Mouse (Mus musculus) frontal cortex, adult (tissue): ENCODE data around the gene Gm49380.

Experiments used
- ATAC-seq: cut with Nextera tagmentation; 2 replicates; pipeline ENCODE4 v1.9.2; 2017; ENCODE audit warnings: mild to moderate bottlenecking, moderate library complexity, mixed read lengths; ENCODE audit not compliant: low TSS enrichment

Gm49380 gene

GRCm38 (mm10) chr9:44093612-44094503, 19.4 kb downstream of the Gm49380 start:
- peak; percentile 47 for ATAC-seq

DNA sequence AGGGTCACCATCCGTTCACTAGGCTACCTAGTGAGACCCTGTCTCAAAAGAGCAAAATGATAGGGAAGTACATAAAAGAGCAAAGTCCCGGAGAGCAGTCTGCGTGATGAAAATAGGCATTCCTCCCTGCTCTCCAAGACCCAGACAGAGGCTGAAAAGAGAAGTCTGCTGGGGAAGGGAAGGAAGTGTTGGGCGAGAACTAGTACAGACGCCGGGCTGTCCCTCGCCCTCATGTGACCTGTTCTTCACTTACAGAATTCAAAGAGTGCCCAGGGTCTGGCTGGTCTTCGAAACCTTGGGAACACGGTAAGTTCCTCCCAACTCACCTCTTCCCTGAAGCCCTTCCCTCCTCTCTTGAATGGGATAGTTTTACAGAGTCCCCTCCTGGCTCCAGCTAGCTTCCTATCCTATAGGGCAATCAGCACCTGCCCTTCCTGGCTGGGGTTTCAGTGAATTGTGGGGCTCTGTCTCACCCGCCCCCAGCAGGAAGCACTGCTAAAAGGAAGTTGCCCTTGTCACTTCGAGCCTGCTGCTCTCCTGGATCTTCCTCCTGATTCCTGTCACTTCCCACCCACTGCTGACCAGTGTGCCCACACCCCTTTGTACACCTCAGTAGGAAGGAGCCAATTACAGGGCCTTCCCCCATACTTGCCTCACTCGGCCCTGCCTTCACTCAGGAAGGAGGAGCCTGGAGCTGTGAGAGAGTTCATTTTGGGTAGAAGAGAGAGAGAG, 24.3 kb downstream of the Gm49380 start:
- ATAC-seq, result no peak

DNA sequence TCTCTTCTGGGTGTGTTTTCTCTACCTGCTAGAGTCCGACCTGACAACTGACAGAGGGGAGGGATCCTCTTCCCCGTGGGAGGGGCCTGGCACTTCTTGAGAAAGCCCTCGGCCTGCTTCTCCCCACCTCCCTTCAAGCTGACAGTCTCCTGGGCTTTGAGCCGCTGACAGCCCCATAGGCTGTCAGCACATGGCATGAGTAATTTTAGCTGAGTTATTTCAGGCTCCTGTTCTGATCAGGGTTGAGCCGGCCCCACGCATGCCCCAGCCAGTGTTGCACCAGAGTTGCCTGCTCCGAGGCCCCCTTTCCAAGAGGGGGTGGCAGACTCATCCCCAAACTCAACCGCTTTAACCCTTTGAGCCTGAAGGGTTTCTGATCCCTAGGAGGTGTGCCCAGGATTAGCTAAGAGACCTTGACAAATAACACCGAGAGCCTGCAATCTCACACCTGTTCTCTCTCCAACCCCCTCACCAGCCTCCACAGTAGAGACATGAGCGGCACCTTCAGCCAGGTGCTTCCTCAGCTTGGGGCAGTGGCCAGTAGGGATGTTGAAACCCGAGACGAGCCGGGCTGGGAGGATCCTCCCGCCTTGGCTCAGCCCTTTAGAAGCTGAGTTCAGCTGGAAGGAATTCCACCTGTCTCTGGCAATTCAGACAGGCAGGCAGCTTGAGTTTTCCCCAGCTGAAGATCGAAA, 25.4 kb downstream of the Gm49380 start:
- ATAC-seq, result peak; percentile 36

DNA sequence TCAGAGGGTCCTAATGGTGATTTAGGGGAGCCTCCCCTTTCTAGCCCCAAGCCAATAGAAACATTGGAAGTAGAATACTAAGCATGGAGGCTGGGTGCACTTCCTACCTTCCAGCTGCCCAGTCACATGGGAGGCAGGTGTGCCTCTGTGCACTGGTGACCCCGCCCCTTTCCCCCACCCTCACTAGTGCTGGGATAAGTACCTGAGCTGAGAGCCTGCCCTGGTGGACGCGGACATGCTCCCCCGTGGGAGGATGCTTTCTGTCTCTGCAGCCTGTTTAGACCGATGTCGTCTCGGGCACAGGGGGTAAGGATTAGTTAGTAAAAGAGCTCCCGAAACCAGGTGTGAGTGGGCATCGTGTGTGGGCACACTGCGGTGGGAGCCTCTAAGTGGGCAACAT, 26.3 kb downstream of the Gm49380 start:
- ATAC-seq, result no peak

DNA sequence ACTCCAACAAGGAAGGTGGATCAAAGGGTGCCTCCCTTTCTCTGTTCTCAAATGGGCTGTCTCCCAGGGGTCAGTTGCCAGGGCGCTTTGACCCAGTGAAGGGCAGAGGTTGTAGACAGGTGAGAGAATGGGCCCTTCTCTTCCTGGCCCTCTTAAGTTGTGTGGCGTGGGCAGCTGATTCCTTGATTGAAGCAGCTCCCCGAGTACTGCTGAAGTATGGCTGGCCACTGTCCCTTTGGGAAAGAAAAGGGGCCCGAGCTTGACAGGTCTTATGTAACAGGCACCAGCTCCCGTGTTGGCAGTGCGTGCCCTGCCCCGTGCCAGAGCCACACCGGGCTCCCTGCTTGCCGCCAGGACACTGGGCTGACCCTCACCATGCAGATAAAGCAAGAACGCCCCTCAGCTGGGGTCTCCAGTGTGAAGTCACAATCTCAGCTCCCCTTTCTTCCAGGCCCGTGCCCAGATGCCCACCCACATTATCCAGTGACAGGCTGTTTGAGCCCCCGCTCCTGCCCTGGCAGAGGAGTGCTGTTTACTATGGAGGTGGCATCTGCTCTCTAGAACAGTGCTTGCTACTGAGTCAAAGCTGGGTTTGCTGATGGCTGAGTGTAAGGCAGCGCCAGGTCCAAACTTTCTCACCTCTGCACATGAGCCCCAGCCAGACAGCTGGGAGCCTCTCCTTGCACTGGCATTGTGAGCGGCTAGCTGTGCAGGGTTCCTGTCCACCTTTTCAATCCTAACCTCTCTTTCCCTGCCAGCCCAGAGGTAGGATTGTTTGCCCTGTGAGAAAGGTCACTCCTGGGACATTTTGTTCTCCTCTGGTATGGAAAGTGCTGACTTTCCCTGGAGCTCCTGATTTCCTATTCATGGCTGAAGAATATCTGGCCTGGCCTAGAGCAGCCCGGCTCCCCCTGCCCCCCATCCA, 27.3 kb downstream of the Gm49380 start:
- ATAC-seq, result peak; percentile 6; the same call in 1 of the 2 replicates

DNA sequence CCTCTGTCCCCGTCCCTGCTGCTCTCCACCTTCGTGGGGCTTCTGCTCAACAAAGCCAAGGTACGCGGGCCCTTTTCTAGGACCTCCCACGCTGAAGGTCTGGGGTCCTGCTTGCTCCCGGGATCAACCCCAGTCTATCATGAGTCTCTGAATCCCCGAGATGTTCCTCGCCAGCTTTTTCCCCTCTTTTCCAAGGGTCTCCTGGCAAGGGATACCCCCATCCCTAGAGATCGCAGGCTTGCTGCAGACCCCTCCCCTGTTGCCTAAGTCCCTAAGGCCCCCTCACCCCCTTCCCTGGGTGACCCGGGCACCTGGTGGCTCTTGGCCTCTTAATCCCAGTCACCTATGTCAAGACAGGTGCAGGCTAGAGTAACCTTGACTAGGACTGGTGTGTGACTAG, 28.0 kb downstream of the Gm49380 start:
- no peak for ATAC-seq

- ATAC-seq, result peak; percentile 10; the same call in 1 of the 2 replicates
These were observed 28.6 kb downstream of the Gm49380 start for GRCm38 (mm10) chr9:44084659-44085229.

- no peak for ATAC-seq
These were observed 29.1 kb downstream of the Gm49380 start for GRCm38 (mm10) chr9:44084236-44084635.

- ATAC-seq, result peak; percentile 18
These were observed 29.7 kb downstream of the Gm49380 start for GRCm38 (mm10) chr9:44083392-44084121.

DNA sequence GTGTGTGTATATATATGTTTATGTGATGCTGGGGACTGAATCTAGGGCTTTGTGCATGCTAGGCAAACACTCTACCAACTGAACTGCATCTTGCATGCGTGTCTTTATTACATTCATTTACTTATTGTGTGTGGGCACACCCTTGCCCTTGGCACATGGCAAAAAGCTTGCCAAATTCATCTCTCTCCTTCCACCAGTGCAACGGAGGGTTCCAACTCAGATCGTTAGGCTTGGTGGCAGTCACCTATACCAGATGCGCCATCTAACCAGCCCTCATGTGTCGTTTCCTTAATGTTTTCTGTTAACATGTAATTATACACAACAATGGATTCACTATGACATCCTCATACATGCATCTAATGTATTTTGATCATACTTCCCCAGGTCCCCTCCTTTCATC, 31.0 kb downstream of the Gm49380 start:
- ATAC-seq, result no peak

DNA sequence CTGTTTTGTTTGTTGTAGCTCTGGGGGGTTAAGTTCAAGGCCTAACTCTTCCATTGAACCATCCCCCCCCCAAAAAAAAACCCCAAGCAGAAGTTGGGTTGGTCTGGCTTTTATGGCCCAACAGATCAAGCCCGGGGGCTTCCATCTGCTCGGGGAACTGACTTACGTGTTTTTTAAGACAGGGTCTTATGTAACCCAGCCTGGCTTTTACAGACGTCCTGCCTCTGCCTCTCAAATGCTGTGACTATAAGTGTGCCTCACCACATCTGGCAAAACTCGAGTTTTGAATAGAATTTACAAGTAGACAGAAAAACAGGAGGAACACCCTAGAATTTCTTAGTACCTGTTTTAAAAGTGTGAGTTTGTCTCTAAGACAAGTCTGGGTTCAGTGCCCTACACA, 31.7 kb downstream of the Gm49380 start:
- ATAC-seq, result no peak

DNA sequence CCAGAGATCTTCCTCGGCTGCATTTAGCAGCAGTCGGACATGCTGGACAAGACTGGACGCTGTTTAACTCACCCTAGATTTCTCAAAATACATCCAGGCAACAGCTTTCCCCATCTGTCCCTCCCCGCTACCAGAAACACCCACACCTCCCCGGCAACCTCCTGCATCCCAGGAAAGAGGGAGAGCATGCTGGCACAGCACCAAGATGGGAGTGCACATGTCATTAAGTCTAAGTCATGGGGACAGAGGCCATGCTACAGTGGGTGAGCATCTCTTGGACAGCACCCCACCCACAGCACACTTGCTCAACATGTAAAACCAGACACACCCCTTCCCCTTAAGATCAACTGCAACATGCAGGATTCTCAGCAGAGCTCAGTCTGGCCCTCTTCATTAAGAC, 32.3 kb downstream of the Gm49380 start:
- no peak for ATAC-seq

- no peak for ATAC-seq
These were observed 33.1 kb downstream of the Gm49380 start for GRCm38 (mm10) chr9:44079997-44080780.

GRCm38 (mm10) chr9:44078955-44079756, 34.1 kb downstream of the Gm49380 start:
- no peak for ATAC-seq

DNA sequence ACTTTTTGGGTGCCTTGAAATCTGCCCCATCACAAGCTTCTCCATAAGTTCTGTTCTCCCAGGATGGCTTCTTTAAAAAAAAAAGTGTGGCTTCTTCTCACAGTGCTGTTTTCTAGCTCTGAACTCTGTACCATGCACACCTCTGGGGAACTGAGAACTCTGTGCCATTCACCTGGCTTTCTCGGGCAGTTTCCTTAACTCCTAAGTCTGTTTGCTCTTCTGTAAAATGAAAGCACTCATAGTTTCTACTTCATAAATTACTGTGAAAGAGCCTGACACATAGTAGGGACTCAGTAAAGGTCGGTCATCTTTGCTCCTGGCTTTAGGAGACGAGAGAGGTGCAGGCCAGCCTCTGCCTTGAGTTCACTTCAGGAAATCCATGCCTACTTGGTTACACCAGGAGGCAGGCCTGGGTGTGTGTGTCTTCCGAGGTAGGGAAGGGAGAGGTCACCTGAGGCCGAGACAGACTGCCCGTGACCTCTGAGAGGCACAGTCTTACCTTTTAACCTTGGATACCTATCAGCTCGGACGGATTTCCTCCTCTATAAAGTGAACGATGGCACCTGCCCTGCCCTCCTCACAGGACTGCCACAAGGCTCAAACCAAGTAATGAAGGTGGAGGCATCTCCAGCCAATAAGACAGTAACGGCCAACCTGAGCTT, 35.0 kb downstream of the Gm49380 start:
- ATAC-seq, result no peak

GRCm38 (mm10) chr9:44077266-44077910, 35.9 kb downstream of the Gm49380 start:
- ATAC-seq, result no peak

DNA sequence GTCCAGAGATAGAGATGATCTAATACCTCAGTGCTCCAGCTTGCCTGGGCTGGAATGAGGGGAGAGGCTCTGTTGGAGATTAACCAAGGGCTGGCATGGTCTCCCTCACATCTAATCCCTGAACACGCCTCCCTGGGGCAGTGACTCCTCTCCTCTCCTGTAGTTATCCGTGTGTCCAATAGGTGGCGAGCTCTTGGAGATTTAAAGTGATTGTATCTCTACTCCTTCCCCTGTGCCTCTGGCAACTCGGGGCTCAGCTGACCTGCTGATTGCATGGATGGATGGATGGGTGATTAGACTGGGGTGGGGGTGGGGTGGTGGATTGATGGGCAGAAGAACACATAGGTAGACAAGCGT, 36.6 kb downstream of the Gm49380 start:
- ATAC-seq, result peak; percentile 36; the same call in 1 of the 2 replicates
